Mouse (Mus musculus) neural tube, embryonic 14.5 days (tissue): ENCODE results near the gene Eral1. TPM values are rescaled to one million over a fixed set of nuclear protein-coding genes. Genes with fewer than 3 reads are reported as not detected.

Experiments used
- ATAC-seq: fragments of 200-750 bp; cut with Nextera tagmentation; 2 replicates; pipeline ENCODE4 v1.8.0; 2017; ENCODE audit warnings: low read depth, mild to moderate bottlenecking, moderate TSS enrichment, moderate library complexity
- H3K27ac ChIP-seq: fragments of 300-500 bp; sonication (generic); 2 replicates; pipeline ENCODE4 v1.5.1; 2014; ENCODE audit warnings: low read depth, mild to moderate bottlenecking, control low read depth, low read length, moderate library complexity, mixed read lengths
- H3K27me3 ChIP-seq: fragments of 300-500 bp; sonication (generic); 2 replicates; pipeline ENCODE4 v1.6.1; 2014; ENCODE audit warnings: low read length; ENCODE audit not compliant: control insufficient read depth, insufficient read depth
- H3K36me3 ChIP-seq: fragments of 300-500 bp; sonication (generic); 2 replicates; pipeline ENCODE4 v1.6.1; 2014; ENCODE audit warnings: low read length, mixed read lengths; ENCODE audit not compliant: control insufficient read depth, insufficient read depth
- H3K4me1 ChIP-seq: fragments of 300-500 bp; sonication (generic); 2 replicates; pipeline ENCODE4 v1.6.1; 2014; ENCODE audit warnings: low read length; ENCODE audit not compliant: control insufficient read depth, insufficient read depth
- H3K4me2 ChIP-seq: fragments of 300-500 bp; sonication (generic); 2 replicates; pipeline ENCODE4 v1.6.1; 2014; ENCODE audit warnings: mild to moderate bottlenecking, low read depth, low read length, control low read depth
- H3K4me3 ChIP-seq: fragments of 300-500 bp; sonication (generic); 2 replicates; pipeline ENCODE4 v1.5.1; 2014; ENCODE audit warnings: low read depth, low read length, control low read depth, mixed read lengths
- H3K9ac ChIP-seq: fragments of 300-500 bp; sonication (generic); replicated peaks from 2 replicates; pipeline ENCODE4 v1.6.1; 2014; ENCODE audit warnings: low read depth, mild to moderate bottlenecking, control low read depth, low read length, mixed read lengths
- H3K9me3 ChIP-seq: fragments of 300-500 bp; sonication (generic); 2 replicates; pipeline ENCODE4 v1.6.1; 2016; ENCODE audit warnings: low read length; ENCODE audit not compliant: control insufficient read depth
- WGBS: fragments of 180-500 bp; shearing (Covaris S2); extraction: QIAGEN DNeasy Blood & Tissue Kit; methylation state at CpG from one replicate; pipeline ENCODE4 v1.1.7; 2014; 5-methylcytosine and 5-hydroxymethylcytosine counted together
- polyA plus RNA-seq: library from polyadenylated mRNA; unstranded; fragments of >200 nt; fragmentation: Nextera tagmentation; extraction: Ambion mirVana; gene quantifications from 2 replicates; pipeline ENCODE4 v1.2.1, GENCODE M21; 2014

Gene Eral1
- polyA plus RNA-seq, 1 experiment from 2014 or later = 33.6 TPM

DNA sequence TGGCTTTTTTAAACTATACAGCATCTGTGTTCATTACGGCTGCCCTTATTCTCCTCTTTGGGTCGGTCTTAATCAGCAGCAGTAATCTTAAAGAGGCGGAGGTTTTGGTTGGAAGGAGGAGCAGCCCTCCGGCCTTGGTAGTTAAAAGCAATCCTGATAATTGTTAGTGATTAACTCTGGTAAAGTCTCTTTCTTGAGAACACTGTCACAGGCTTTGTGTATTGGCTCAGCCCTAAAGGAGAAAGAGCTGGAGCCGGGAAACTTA is 35.9 kb upstream of the Eral1 start:
- Histone ChIP-seq H3K9me3 (no peaks in the 10 kb centered on the region), H3K36me3 (no peaks in the 10 kb centered on the region), H3K4me3 (peak overlapping the region; percentile 55), H3K27me3 (no peaks in the 10 kb centered on the region), H3K9ac (peak overlapping the region; percentile 80), H3K27ac (peak overlapping the region; percentile 94; the same call in 1 of the 2 replicates), H3K4me2 (peak overlapping the region; percentile 48), H3K4me1 (peaks cover 39% of the 10 kb centered on the region)
- ATAC-seq = no peak
- WGBS = 3% methylated on average over 5 of the region's 5 CpGs

DNA sequence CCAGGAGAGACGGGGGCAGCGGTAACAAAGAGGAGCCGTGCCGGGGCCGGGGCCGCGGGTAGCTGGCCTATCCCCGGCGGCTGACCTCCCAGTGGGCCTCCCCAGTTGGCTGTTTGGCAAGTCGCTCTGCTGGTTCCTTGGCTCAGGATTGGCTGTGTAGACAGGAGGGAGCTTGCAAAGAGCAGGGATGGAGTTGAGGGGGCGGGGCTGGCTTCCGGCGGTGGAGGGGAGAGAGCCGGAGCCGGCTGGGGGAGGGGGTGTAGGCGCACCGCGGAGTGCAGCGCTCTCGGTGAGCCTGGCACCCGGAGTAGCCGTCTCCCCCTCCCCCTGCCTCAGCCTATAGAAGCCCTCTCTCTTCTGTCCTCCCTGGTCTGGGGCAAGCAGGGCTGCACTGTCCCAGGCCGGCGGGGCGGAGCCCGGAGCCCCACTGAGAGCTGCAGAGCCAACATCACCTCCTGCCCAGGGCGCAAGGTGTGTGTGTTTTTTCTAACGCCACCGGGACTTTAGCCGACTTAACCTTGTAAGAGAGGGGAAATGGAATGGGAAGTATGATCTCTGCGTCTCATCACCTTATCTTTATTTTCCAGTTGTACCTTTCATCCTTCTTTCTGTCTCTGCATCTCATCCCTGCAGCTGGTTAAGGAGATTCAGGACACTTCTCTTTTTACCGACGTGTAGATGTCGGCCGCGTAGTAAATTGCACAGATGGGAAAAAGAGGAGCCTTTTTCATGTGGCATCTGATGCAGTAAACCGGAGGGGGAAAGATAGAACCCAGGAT is 35.4 kb upstream of the Eral1 start:
- WGBS = under 1% methylated on average over 30 of the region's 37 CpGs
- Histone ChIP-seq H3K4me3 (peak overlapping the region; percentile 55), H3K36me3 (no peaks in the 10 kb centered on the region), H3K27me3 (no peaks in the 10 kb centered on the region), H3K9me3 (no peaks in the 10 kb centered on the region), H3K4me2 (peak overlapping the region; percentile 48), H3K27ac (peak overlapping the region; percentile 94), H3K4me1 (peaks cover 35% of the 10 kb centered on the region), H3K9ac (peak overlapping the region; percentile 80)
- peak; percentile 99 for ATAC-seq

DNA sequence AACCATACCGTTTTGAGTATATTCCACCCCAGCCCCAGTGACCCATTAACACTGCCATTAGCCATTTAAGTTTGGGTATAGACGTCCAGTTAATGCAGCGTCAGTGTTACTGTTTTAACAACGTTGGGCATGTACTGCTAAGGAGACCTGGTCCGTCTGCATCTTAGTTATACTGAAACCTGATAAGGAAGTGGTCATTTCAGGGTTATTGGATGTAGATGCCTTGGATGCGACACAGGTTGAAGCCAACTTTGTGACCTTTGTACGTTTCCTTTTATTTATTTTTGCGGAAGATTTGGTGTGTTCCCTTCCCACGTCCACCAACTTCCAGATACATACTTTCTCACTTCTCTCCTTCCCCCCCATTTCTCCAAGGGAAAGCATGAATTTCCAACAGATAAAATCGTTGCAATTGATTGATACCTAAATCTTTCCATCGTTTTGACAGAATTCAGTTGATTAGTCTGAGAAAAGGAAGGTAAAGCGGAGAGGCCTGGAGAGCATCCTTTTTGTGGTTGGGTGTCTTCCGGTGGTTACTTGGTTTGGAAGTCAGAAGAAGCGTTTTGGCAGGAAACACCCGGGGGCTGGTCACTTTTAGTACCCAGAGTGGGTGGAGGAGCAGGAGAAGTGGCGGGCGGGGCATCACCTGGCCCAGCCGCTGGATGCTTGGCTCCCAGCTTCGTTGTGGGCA is 34.6 kb upstream of the Eral1 start:
- Histone ChIP-seq H3K36me3 (no peaks in the 10 kb centered on the region), H3K4me1 (peaks cover 35% of the 10 kb centered on the region), H3K27me3 (no peaks in the 10 kb centered on the region), H3K4me2 (peak overlapping the region; percentile 48), H3K4me3 (peak overlapping the region; percentile 55), H3K27ac (peak overlapping the region; percentile 94), H3K9ac (peak overlapping the region; percentile 80), H3K9me3 (no peaks in the 10 kb centered on the region)
- ATAC-seq = no peak
- WGBS = 12% methylated on average over 15 of the region's 19 CpGs

DNA sequence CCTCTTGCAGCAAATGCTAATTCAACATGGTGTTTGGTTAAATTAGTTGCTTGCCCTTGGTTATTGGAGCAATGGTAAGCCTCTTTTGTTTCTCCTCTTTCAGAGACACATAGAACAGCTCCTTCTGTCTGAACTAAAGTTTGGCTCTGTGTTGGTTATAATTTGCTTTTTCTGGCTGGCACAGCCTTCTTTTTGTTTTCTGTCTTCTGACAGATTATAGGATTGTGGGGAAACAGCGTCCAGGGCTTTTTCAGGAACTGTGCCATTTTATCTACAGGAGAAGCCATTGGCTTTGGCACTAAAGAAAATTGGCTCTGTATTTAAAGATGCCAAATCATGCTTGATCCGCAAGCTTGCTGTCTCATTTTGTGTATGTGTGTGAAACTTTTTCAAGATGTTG is 33.4 kb upstream of the Eral1 start:
- peaks cover 30% of the 10 kb centered on the region for H3K4me1 ChIP-seq
- no peak overlapping the region for H3K4me3 ChIP-seq
- no peaks in the 10 kb centered on the region for H3K27me3 ChIP-seq
- H3K36me3 ChIP-seq = no peaks in the 10 kb centered on the region
- H3K9ac ChIP-seq = no peak overlapping the region
- no peak overlapping the region for H3K27ac ChIP-seq
- WGBS = 62% methylated on average over 2 of the region's 2 CpGs
- H3K4me2 ChIP-seq = no peak overlapping the region; the same call in 1 of the 2 replicates
- H3K9me3 ChIP-seq = no peaks in the 10 kb centered on the region
- no peak for ATAC-seq

DNA sequence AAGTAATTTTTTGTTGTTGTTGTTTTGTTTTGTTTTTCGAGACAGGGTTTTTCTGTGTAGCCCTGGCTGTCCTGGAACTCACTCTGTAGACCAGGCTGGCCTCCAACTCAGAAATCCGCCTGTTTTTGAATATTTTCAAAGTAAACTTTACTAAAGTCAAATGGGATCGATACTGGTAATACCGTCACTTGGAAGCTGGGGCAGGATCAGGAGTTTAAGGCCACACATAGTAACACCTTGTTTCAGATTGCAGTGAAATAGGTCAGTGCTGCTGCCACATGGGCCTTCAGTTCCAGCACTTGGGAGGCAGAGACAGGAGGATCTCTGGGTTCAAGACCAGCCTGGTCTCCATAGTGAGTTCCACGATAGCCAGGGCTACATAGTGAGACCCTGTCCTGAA is 24.3 kb upstream of the Eral1 start:
- H3K4me3 ChIP-seq = no peak overlapping the region
- no peak overlapping the region for H3K9ac ChIP-seq
- no peak overlapping the region for H3K27ac ChIP-seq
- no peaks in the 10 kb centered on the region for H3K4me1 ChIP-seq
- no peak overlapping the region for H3K4me2 ChIP-seq
- whole genome bisulfite sequencing = 96% methylated on average over 5 of the region's 5 CpGs
- no peaks in the 10 kb centered on the region for H3K36me3 ChIP-seq
- no peaks in the 10 kb centered on the region for H3K9me3 ChIP-seq
- ATAC-seq = no peak
- no peaks in the 10 kb centered on the region for H3K27me3 ChIP-seq

DNA sequence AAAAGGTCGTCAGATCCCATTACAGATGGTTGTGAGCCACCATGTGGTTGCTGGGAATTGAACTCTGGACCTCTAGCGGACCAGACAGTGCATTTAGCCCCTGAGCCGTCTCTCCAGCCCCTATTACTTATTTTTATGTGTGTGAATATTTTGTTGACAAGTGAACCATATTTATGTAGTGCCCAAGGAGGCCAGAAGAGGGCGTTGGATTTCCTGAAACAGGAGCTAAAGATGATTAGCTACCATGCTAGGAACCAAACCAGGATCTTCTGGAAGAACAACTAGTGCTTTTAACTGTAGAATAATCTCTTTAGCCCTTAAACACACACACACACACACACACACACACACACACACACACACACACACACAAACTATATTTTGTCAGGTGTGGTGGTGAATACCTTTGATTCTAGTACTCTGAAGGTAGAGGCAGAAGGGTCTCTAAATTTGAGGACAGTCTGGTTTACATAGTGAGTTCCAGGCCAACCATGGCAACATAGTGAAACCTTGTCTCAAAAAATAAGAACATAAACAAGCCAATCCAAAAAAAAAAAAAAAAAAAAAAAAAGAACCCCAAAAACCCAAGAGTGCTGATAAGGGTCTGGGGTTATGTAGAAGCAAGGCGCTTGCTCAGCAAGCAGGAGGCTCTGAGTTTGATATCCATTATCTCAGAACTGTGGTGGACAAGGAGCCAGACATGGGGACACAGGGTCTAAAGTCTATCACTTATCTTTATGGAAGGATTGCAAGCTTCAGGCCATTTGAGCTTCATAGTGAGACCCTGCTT is 23.0 kb upstream of the Eral1 start:
- Histone ChIP-seq H3K4me1 (no peaks in the 10 kb centered on the region), H3K27ac (no peak overlapping the region), H3K9ac (no peak overlapping the region), H3K9me3 (no peaks in the 10 kb centered on the region), H3K4me2 (no peak overlapping the region), H3K36me3 (no peaks in the 10 kb centered on the region), H3K4me3 (no peak overlapping the region), H3K27me3 (no peaks in the 10 kb centered on the region)
- WGBS = 69% methylated on average over 5 of the region's 5 CpGs
- ATAC-seq = no peak

DNA sequence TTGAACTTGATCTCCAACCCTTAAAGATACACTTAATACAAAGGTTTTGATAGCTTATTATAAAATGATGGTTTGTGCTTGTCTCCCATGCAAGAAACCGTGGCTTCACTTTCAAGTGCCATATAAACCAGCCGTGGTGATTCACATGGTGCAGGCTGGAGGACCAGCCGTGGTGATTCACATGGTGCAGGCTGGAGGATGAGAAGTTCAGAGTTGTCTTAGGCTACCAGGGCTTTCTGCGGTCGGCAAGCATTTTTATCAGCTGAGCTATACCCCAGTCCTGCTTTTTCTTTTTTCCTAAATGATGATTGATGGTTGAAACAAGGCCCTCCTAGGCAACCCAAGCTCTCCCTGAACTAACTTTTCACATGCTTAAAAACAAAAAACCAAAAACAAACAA is 22.0 kb upstream of the Eral1 start:
- Histone ChIP-seq H3K4me3 (no peak overlapping the region), H3K36me3 (no peaks in the 10 kb centered on the region), H3K27me3 (no peaks in the 10 kb centered on the region), H3K9me3 (no peaks in the 10 kb centered on the region), H3K27ac (no peak overlapping the region), H3K4me2 (no peak overlapping the region), H3K9ac (no peak overlapping the region), H3K4me1 (peaks cover 5% of the 10 kb centered on the region)
- WGBS = 87% methylated on average over 5 of the region's 5 CpGs
- ATAC-seq = no peak

DNA sequence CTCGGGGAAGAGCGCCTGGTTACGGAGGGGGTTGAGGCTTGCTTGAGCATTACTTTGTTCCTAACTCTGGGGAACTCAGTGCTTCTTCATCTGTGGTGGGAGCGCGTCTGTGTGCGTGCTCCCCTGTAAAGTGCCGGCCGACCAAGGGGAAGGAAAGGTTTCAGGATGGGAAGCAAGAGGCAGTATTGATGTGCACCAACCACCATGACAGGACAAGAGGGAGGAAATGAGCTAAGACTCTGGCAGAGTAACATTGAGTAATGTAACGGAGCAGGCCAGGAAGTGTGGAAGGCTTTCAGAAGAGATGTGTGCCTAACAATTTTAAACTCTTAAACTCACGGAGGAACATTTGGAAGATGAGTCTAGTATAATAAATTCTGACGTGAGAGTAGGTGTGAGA is 20.6 kb upstream of the Eral1 start:
- Histone ChIP-seq H3K36me3 (no peaks in the 10 kb centered on the region), H3K4me1 (peaks cover 16% of the 10 kb centered on the region), H3K4me3 (no peak overlapping the region), H3K4me2 (no peak overlapping the region), H3K27me3 (no peaks in the 10 kb centered on the region), H3K9me3 (no peaks in the 10 kb centered on the region), H3K27ac (no peak overlapping the region), H3K9ac (no peak overlapping the region)
- ATAC-seq = no peak
- 93% methylated on average over 11 of the region's 11 CpGs for WGBS

DNA sequence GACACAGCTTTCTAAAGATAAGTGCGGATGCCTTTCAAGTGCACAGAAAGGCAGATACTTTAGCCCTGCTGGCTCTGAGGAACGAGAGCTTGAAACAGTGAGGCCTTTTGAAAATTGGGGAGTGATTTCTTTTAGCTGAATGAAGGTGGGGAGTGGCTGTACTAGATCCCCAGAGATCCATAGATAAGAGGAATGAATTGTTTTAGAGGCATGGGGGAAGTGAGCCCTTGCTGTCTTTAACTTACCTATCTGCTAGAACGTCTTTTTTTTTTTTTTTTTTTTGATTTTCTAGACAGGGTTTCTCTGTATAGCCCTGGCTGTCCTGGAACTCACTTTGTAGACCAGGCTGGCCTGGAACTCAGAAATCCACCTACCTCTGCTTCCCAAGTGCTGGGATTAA is 16.9 kb upstream of the Eral1 start:
- peak overlapping the region; percentile 18; the same call in 1 of the 2 replicates for H3K4me3 ChIP-seq
- peaks cover 21% of the 10 kb centered on the region for H3K4me1 ChIP-seq
- peak overlapping the region; percentile 26 for H3K4me2 ChIP-seq

More for the DNA sequence above, 16.9 kb upstream of the Eral1 start:
- no peak for ATAC-seq
- WGBS = 43% methylated on average over 3 of the region's 3 CpGs
- H3K27ac ChIP-seq = no peak overlapping the region; the same call in 1 of the 2 replicates
- H3K27me3 ChIP-seq = no peaks in the 10 kb centered on the region; the same call in 1 of the 2 replicates
- no peaks in the 10 kb centered on the region for H3K36me3 ChIP-seq
- H3K9ac ChIP-seq = peak overlapping the region; percentile 12; the same call in 1 of the 2 replicates
- no peaks in the 10 kb centered on the region for H3K9me3 ChIP-seq
